Mouse (Mus musculus) stomach, embryonic 16.5 days (tissue): ENCODE measurements around the gene Epha2. TPM values are rescaled to one million over a fixed set of nuclear protein-coding genes. Genes with fewer than 3 reads are reported as not detected.

ENCODE experiments used
- ATAC-seq: fragments of 200-750 bp; cut with Nextera tagmentation; 2 replicates; pipeline ENCODE4 v1.8.0; 2017; ENCODE audit warnings: moderate number of reproducible peaks, moderate TSS enrichment; ENCODE audit not compliant: insufficient read depth, low FRiP score
- H3K27ac ChIP-seq: fragments of 300-500 bp; sonication (generic); 2 replicates; pipeline ENCODE4 v1.5.1; 2014; ENCODE audit warnings: low read length
- H3K27me3 ChIP-seq: fragments of 300-500 bp; sonication (generic); 2 replicates; pipeline ENCODE4 v1.6.1; 2014; ENCODE audit warnings: low read length, control low read depth, mixed read lengths; ENCODE audit not compliant: control insufficient read depth, insufficient read depth
- H3K36me3 ChIP-seq: fragments of 300-500 bp; sonication (generic); 2 replicates; pipeline ENCODE4 v1.6.1; 2014; ENCODE audit warnings: low read length; ENCODE audit not compliant: control insufficient read depth, insufficient read depth
- H3K4me1 ChIP-seq: fragments of 300-500 bp; sonication (generic); 2 replicates; pipeline ENCODE4 v1.6.1; 2014; ENCODE audit warnings: low read length, control low read depth, mixed read lengths; ENCODE audit not compliant: control insufficient read depth, insufficient read depth
- H3K4me2 ChIP-seq: fragments of 300-500 bp; sonication (generic); 2 replicates; pipeline ENCODE4 v1.6.1; 2014; ENCODE audit warnings: low read depth, low read length, mixed read lengths
- H3K4me3 ChIP-seq: fragments of 300-500 bp; sonication (generic); replicated peaks from 2 replicates; pipeline ENCODE4 v1.5.1; 2014; ENCODE audit warnings: mild to moderate bottlenecking, low read length
- H3K9ac ChIP-seq: fragments of 300-500 bp; sonication (generic); 2 replicates; pipeline ENCODE4 v1.6.1; 2014; ENCODE audit warnings: low read length
- H3K9me3 ChIP-seq: fragments of 300-500 bp; sonication (generic); replicated peaks from 2 replicates; pipeline ENCODE4 v1.6.1; 2016; ENCODE audit warnings: low read length, control low read depth; ENCODE audit not compliant: control insufficient read depth
- WGBS: fragments of 180-500 bp; shearing (Covaris S2); extraction: QIAGEN DNeasy Blood & Tissue Kit; methylation state at CpG from one replicate; pipeline ENCODE4 v1.1.7; 2014; 5-methylcytosine and 5-hydroxymethylcytosine counted together
- polyA plus RNA-seq: library from polyadenylated mRNA; unstranded; fragments of >200 nt; fragmentation: Nextera tagmentation; extraction: Ambion mirVana; gene quantifications from 2 replicates; pipeline ENCODE4 v1.2.1, GENCODE M21; 2015

Gene Epha2
- polyA plus RNA-seq, 1 experiment from 2014 or later, result 9.5 TPM

GRCm38 (mm10) chr4:141350015-141350414 is 49.0 kb downstream of the Epha2 start:
- peak overlapping the region; percentile 46; the same call in 1 of the 2 replicates for H3K9ac ChIP-seq
- H3K9me3 ChIP-seq, result no peaks in the 10 kb centered on the region
- peak overlapping the region; percentile 81; the same call in 1 of the 2 replicates for H3K27ac ChIP-seq
- no peaks in the 10 kb centered on the region for H3K27me3 ChIP-seq
- peaks cover 15% of the 10 kb centered on the region; the same call in 1 of the 2 replicates for H3K4me1 ChIP-seq
- no peak overlapping the region for H3K4me3 ChIP-seq
- no peaks in the 10 kb centered on the region for H3K36me3 ChIP-seq
- ATAC-seq, result peak; percentile 32; the same call in 1 of the 2 replicates
- WGBS, result 72% methylated on average over 12 of the region's 12 CpGs
- no peak overlapping the region for H3K4me2 ChIP-seq

- no peaks in the 10 kb centered on the region for H3K27me3 ChIP-seq
- H3K4me1 ChIP-seq, result peaks cover 15% of the 10 kb centered on the region; the same call in 1 of the 2 replicates
- peak overlapping the region; percentile 81; the same call in 1 of the 2 replicates for H3K27ac ChIP-seq
- no peak overlapping the region for H3K4me3 ChIP-seq
- 0 out of 2 replicates have a peak overlapping the region, but pooled peaks have one; percentile 14 for H3K9ac ChIP-seq
- no peaks in the 10 kb centered on the region for H3K9me3 ChIP-seq
- no peak overlapping the region; the same call in 1 of the 2 replicates for H3K4me2 ChIP-seq
- no peak for ATAC-seq
- WGBS, result 44% methylated on average over 7 of the region's 7 CpGs
- no peaks in the 10 kb centered on the region for H3K36me3 ChIP-seq
Measured at GRCm38 (mm10) chr4:141351972-141352371, 50.9 kb downstream of the Epha2 start.

- H3K27ac ChIP-seq, result peak overlapping the region; percentile 96
- no peak for ATAC-seq
- peaks cover 9% of the 10 kb centered on the region; the same call in 1 of the 2 replicates for H3K4me1 ChIP-seq
- peak overlapping the region; percentile 37 for H3K4me2 ChIP-seq
- peak overlapping the region; percentile 65 for H3K9ac ChIP-seq
- H3K9me3 ChIP-seq, result no peaks in the 10 kb centered on the region
- no peak overlapping the region for H3K4me3 ChIP-seq
- WGBS, result 68% methylated on average over 5 of the region's 5 CpGs
- no peaks in the 10 kb centered on the region for H3K27me3 ChIP-seq
- no peaks in the 10 kb centered on the region for H3K36me3 ChIP-seq
Measured at GRCm38 (mm10) chr4:141352986-141353385, 51.9 kb downstream of the Epha2 start.

DNA sequence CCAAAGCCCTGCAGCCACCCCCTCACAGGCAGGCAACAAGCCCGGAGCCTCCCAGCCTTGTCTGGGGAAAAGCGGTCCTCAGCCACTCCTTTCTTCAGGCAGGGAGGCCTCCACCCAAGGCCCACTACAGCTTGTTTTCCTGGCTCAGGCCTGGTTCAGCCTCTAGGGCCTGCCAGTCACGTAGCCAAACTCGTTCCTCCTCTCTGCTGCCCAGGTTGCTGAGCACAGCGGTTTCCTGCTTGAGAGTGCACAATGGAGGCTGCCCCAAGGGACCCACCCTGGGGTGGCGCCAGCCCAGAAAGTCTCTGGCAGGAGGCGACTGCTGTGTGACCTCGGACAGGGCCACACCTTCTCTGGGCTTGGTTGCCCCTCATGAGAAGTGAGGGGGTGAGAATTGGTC is 52.8 kb downstream of the Epha2 start:
- Histone ChIP-seq H3K4me1 (peaks cover 6% of the 10 kb centered on the region; the same call in 1 of the 2 replicates), H3K9me3 (no peaks in the 10 kb centered on the region), H3K4me3 (no peak overlapping the region), H3K4me2 (peak overlapping the region; percentile 37), H3K27me3 (no peaks in the 10 kb centered on the region), H3K27ac (peak overlapping the region; percentile 96), H3K36me3 (no peaks in the 10 kb centered on the region), H3K9ac (peak overlapping the region; percentile 65)
- peak; percentile 90 for ATAC-seq
- 42% methylated on average over 8 of the region's 8 CpGs for WGBS

DNA sequence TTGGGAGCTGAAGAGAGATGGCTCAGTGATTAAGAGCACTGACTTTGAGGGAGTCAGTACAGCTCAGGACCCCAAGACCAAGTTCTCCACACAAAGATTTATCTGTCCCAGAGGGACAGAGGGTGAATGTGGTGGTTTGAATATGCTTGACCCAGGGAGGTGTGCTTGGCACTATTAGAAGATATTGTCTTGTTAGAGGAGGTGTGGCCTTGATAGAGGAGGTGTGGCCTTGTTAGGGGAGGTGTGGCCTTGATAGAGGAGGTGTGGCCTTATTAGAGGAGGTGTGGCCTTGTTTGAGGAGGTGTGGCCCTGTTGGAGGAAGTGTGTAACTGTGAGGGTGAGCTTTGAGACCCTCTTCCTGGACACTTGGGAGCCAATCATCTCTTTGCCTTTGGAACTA is 56.8 kb downstream of the Epha2 start:
- Histone ChIP-seq H3K4me2 (no peak overlapping the region), H3K4me3 (no peak overlapping the region), H3K9ac (no peak overlapping the region), H3K9me3 (no peaks in the 10 kb centered on the region), H3K27ac (no peak overlapping the region), H3K27me3 (no peaks in the 10 kb centered on the region), H3K36me3 (no peaks in the 10 kb centered on the region), H3K4me1 (peaks cover 14% of the 10 kb centered on the region)
- no peak for ATAC-seq

- no peak for ATAC-seq
- no peak overlapping the region for H3K4me3 ChIP-seq
- WGBS, result 71% methylated on average over 6 of the region's 6 CpGs
- H3K4me2 ChIP-seq, result no peak overlapping the region
- H3K27ac ChIP-seq, result peak overlapping the region; percentile 54
- H3K9me3 ChIP-seq, result no peaks in the 10 kb centered on the region
- peaks cover 8% of the 10 kb centered on the region for H3K4me1 ChIP-seq
- H3K27me3 ChIP-seq, result no peaks in the 10 kb centered on the region
- H3K9ac ChIP-seq, result no peak overlapping the region
- H3K36me3 ChIP-seq, result no peaks in the 10 kb centered on the region
Measured at GRCm38 (mm10) chr4:141359222-141359621, 58.2 kb downstream of the Epha2 start.

- ATAC-seq, result no peak
- H3K27me3 ChIP-seq, result no peaks in the 10 kb centered on the region
- WGBS, result 39% methylated on average over 7 of the region's 7 CpGs
Measured at GRCm38 (mm10) chr4:141360846-141361245, 59.8 kb downstream of the Epha2 start.

DNA sequence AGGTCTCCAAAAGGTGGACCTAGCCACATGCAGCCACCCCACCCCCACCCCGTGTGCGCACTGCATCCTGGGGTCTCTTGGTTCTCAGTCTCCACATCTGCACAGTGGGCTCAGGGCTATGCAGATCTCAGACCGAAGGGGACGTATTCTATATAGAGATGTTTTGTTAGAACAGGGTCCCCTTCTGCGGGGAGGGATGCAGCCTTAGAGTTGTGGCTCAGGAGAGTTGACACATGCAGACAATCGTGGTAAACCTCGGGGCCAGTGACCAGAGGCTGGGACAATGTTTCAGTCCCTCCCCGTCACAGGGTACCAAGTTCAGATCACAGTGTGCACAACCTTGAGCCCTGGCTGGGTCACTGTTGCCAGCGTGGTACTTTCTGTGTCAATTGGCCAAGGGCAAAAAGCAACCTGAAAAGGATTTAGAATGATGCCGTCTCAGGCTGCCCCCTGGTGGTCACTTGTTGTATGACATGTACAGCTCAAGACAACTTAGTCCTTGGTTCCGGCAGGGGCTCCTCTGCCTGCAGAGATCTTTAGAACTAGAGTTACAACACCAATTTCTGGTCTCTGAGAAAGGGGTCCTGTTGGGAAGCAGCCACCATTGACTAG is 62.0 kb downstream of the Epha2 start:
- Histone ChIP-seq H3K36me3 (no peaks in the 10 kb centered on the region), H3K27ac (no peak overlapping the region), H3K4me2 (no peak overlapping the region), H3K27me3 (no peaks in the 10 kb centered on the region), H3K4me3 (no peak overlapping the region), H3K9me3 (no peaks in the 10 kb centered on the region), H3K9ac (no peak overlapping the region), H3K4me1 (peaks cover 8% of the 10 kb centered on the region)
- ATAC-seq, result no peak
- WGBS, result 29% methylated on average over 11 of the region's 11 CpGs

More at GRCm38 (mm10) chr4:141360846-141361245, 59.8 kb downstream of the Epha2 start:
- Histone ChIP-seq H3K36me3 (no peaks in the 10 kb centered on the region), H3K9ac (no peak overlapping the region), H3K27ac (no peak overlapping the region), H3K4me2 (no peak overlapping the region), H3K9me3 (no peaks in the 10 kb centered on the region), H3K4me1 (peaks cover 8% of the 10 kb centered on the region), H3K4me3 (no peak overlapping the region)

- Histone ChIP-seq H3K4me3 (no peak overlapping the region), H3K27me3 (no peaks in the 10 kb centered on the region), H3K9ac (no peak overlapping the region), H3K9me3 (no peaks in the 10 kb centered on the region), H3K4me1 (peaks cover 4% of the 10 kb centered on the region), H3K27ac (no peak overlapping the region), H3K4me2 (no peak overlapping the region), H3K36me3 (no peaks in the 10 kb centered on the region)
- 58% methylated on average over 8 of the region's 8 CpGs for WGBS
- no peak for ATAC-seq
Measured at GRCm38 (mm10) chr4:141365126-141365525, 64.1 kb downstream of the Epha2 start.
